Mouse (Mus musculus): Measurements from ENCODE around the gene Exoc4. TPM values are rescaled to one million over a fixed set of nuclear protein-coding genes. Genes with fewer than 3 reads are reported as not detected.

Exoc4 gene
- polyA plus RNA-seq, 1 experiment = 7.7 TPM

- no peak for TF ChIP-seq GATA1 (IDR thresholded peaks at IDR 0.05; ENCODE audit: low read length)
Measured at GRCm38 (mm10) chr6:33992213-33993034, 743.5 kb downstream of the Exoc4 start.

- no peak for TF ChIP-seq GATA1 (IDR thresholded peaks at IDR 0.05; ENCODE audit: low read length)
Measured at GRCm38 (mm10) chr6:33993842-33994241, 745.0 kb downstream of the Exoc4 start.

- no peak for TF ChIP-seq GATA1 (IDR thresholded peaks at IDR 0.05; ENCODE audit: low read length)
Measured at GRCm38 (mm10) chr6:33998590-33998989, 749.7 kb downstream of the Exoc4 start.

- no peak for TF ChIP-seq GATA1 (IDR thresholded peaks at IDR 0.05; ENCODE audit: low read length)
Measured at GRCm38 (mm10) chr6:33999530-33999929, 750.6 kb downstream of the Exoc4 start.

- TF ChIP-seq GATA1 (IDR thresholded peaks at IDR 0.05; ENCODE audit: low read length) = no peak
Measured at GRCm38 (mm10) chr6:34000644-34001043, 751.8 kb downstream of the Exoc4 start.

- no peak for TF ChIP-seq GATA1 (IDR thresholded peaks at IDR 0.05; ENCODE audit: low read length)
Measured at GRCm38 (mm10) chr6:34003033-34003432, 754.1 kb downstream of the Exoc4 start.

- no peak for TF ChIP-seq GATA1 (IDR thresholded peaks at IDR 0.05; ENCODE audit: low read length)
Measured at GRCm38 (mm10) chr6:34013469-34013868, 764.6 kb downstream of the Exoc4 start.

Other genes with a start within 250 kb of the Exoc4 start
- 109 and 181 TPM in 2 replicates for gene Chchd3, start 188.8 kb upstream of the Exoc4 start, polyA plus RNA-seq (2012)

All from G1E-ER4 (cell line).